Mouse (Mus musculus): ENCODE results near the gene Rbpj. TPM values are rescaled to one million over a fixed set of nuclear protein-coding genes. Genes with fewer than 3 reads are reported as not detected.

The Rbpj gene
- polyA plus RNA-seq, 1 experiment: 6.0 TPM

- H3K27ac ChIP-seq (ENCODE audit: control insufficient read depth, insufficient read depth, low read depth, low read length): no peak overlapping the region
- no peaks in the 10 kb centered on the region for H3K36me3 ChIP-seq (ENCODE audit: control insufficient read depth, insufficient read depth, low read length)
- no peaks in the 10 kb centered on the region for H3K27me3 ChIP-seq (ENCODE audit: control insufficient read depth, insufficient read depth, low read length)
- H3K4me3 ChIP-seq (ENCODE audit: control insufficient read depth, low read depth, low read length): no peak overlapping the region
- H3K4me1 ChIP-seq (ENCODE audit: control insufficient read depth, insufficient read depth, low read length): no peaks in the 10 kb centered on the region; the same call in 1 of the 2 replicates
- TF ChIP-seq POLR2A (IDR thresholded peaks at IDR 0.05; ENCODE audit: control insufficient read depth, low read depth, low read length) (no peak), CTCF (IDR thresholded peaks at IDR 0.05; ENCODE audit: control insufficient read depth, insufficient read depth, insufficient replicate concordance, low read depth, low read length) (no peak)
Measured at GRCm38 (mm10) chr5:53499571-53499970, 33.6 kb downstream of the Rbpj start.

GRCm38 (mm10) chr5:53500509-53501145 lies 34.7 kb downstream of the Rbpj start:
- no peak for TF ChIP-seq CTCF (IDR thresholded peaks at IDR 0.05; ENCODE audit: control insufficient read depth, insufficient read depth, insufficient replicate concordance, low read depth, low read length)
- no peak for TF ChIP-seq POLR2A (IDR thresholded peaks at IDR 0.05; ENCODE audit: control insufficient read depth, low read depth, low read length)
- Histone ChIP-seq H3K27me3 (ENCODE audit: control insufficient read depth, insufficient read depth, low read length) (no peaks in the 10 kb centered on the region), H3K4me3 (ENCODE audit: control insufficient read depth, low read depth, low read length) (no peak overlapping the region), H3K27ac (ENCODE audit: control insufficient read depth, insufficient read depth, low read depth, low read length) (no peak overlapping the region), H3K36me3 (ENCODE audit: control insufficient read depth, insufficient read depth, low read length) (no peaks in the 10 kb centered on the region), H3K4me1 (ENCODE audit: control insufficient read depth, insufficient read depth, low read length) (no peaks in the 10 kb centered on the region; the same call in 1 of the 2 replicates)

GRCm38 (mm10) chr5:53503261-53503660 lies 37.3 kb downstream of the Rbpj start:
- no peak for TF ChIP-seq POLR2A (IDR thresholded peaks at IDR 0.05; ENCODE audit: control insufficient read depth, low read depth, low read length)
- TF ChIP-seq CTCF (IDR thresholded peaks at IDR 0.05; ENCODE audit: control insufficient read depth, insufficient read depth, insufficient replicate concordance, low read depth, low read length): no peak
- Histone ChIP-seq H3K4me3 (ENCODE audit: control insufficient read depth, low read depth, low read length) (no peak overlapping the region), H3K4me1 (ENCODE audit: control insufficient read depth, insufficient read depth, low read length) (no peaks in the 10 kb centered on the region; the same call in 1 of the 2 replicates), H3K36me3 (ENCODE audit: control insufficient read depth, insufficient read depth, low read length) (no peaks in the 10 kb centered on the region), H3K27ac (ENCODE audit: control insufficient read depth, insufficient read depth, low read depth, low read length) (no peak overlapping the region), H3K27me3 (ENCODE audit: control insufficient read depth, insufficient read depth, low read length) (no peaks in the 10 kb centered on the region)

GRCm38 (mm10) chr5:53505751-53506150 lies 39.8 kb downstream of the Rbpj start:
- no peak overlapping the region for H3K4me3 ChIP-seq (ENCODE audit: control insufficient read depth, low read depth, low read length)
- no peak for TF ChIP-seq POLR2A (IDR thresholded peaks at IDR 0.05; ENCODE audit: control insufficient read depth, low read depth, low read length)
- no peak for TF ChIP-seq CTCF (IDR thresholded peaks at IDR 0.05; ENCODE audit: control insufficient read depth, insufficient read depth, insufficient replicate concordance, low read depth, low read length)
- no peak overlapping the region for H3K27ac ChIP-seq (ENCODE audit: control insufficient read depth, insufficient read depth, low read depth, low read length)
- H3K27me3 ChIP-seq (ENCODE audit: control insufficient read depth, insufficient read depth, low read length): no peaks in the 10 kb centered on the region
- no peaks in the 10 kb centered on the region; the same call in 1 of the 2 replicates for H3K4me1 ChIP-seq (ENCODE audit: control insufficient read depth, insufficient read depth, low read length)
- no peaks in the 10 kb centered on the region for H3K36me3 ChIP-seq (ENCODE audit: control insufficient read depth, insufficient read depth, low read length)

- Histone ChIP-seq H3K27ac (ENCODE audit: control insufficient read depth, insufficient read depth, low read depth, low read length) (no peak overlapping the region), H3K27me3 (ENCODE audit: control insufficient read depth, insufficient read depth, low read length) (no peaks in the 10 kb centered on the region), H3K4me1 (ENCODE audit: control insufficient read depth, insufficient read depth, low read length) (no peaks in the 10 kb centered on the region), H3K4me3 (ENCODE audit: control insufficient read depth, low read depth, low read length) (no peak overlapping the region), H3K36me3 (ENCODE audit: control insufficient read depth, insufficient read depth, low read length) (no peaks in the 10 kb centered on the region)
- TF ChIP-seq POLR2A (IDR thresholded peaks at IDR 0.05; ENCODE audit: control insufficient read depth, low read depth, low read length) (no peak), CTCF (IDR thresholded peaks at IDR 0.05; ENCODE audit: control insufficient read depth, insufficient read depth, insufficient replicate concordance, low read depth, low read length) (no peak)
Measured at GRCm38 (mm10) chr5:53507371-53507770, 41.4 kb downstream of the Rbpj start.

- H3K36me3 ChIP-seq (ENCODE audit: control insufficient read depth, insufficient read depth, low read length): no peaks in the 10 kb centered on the region
- 0 out of 2 replicates have a peak overlapping the region, but pooled peaks have one; percentile 21 for H3K27ac ChIP-seq (ENCODE audit: control insufficient read depth, insufficient read depth, low read depth, low read length)
- TF ChIP-seq CTCF (IDR thresholded peaks at IDR 0.05; ENCODE audit: control insufficient read depth, insufficient read depth, insufficient replicate concordance, low read depth, low read length) (no peak), POLR2A (IDR thresholded peaks at IDR 0.05; ENCODE audit: control insufficient read depth, low read depth, low read length) (no peak)
- no peak overlapping the region for H3K4me3 ChIP-seq (ENCODE audit: control insufficient read depth, low read depth, low read length)
- H3K4me1 ChIP-seq (ENCODE audit: control insufficient read depth, insufficient read depth, low read length): no peaks in the 10 kb centered on the region
- H3K27me3 ChIP-seq (ENCODE audit: control insufficient read depth, insufficient read depth, low read length): no peaks in the 10 kb centered on the region
Measured at GRCm38 (mm10) chr5:53509465-53509864, 43.5 kb downstream of the Rbpj start.

GRCm38 (mm10) chr5:53509927-53510326 lies 44.0 kb downstream of the Rbpj start:
- Histone ChIP-seq H3K27ac (ENCODE audit: control insufficient read depth, insufficient read depth, low read depth, low read length) (0 out of 2 replicates have a peak overlapping the region, but pooled peaks have one; percentile 21), H3K4me3 (ENCODE audit: control insufficient read depth, low read depth, low read length) (no peak overlapping the region), H3K27me3 (ENCODE audit: control insufficient read depth, insufficient read depth, low read length) (no peaks in the 10 kb centered on the region), H3K36me3 (ENCODE audit: control insufficient read depth, insufficient read depth, low read length) (no peaks in the 10 kb centered on the region), H3K4me1 (ENCODE audit: control insufficient read depth, insufficient read depth, low read length) (no peaks in the 10 kb centered on the region)
- TF ChIP-seq CTCF (IDR thresholded peaks at IDR 0.05; ENCODE audit: control insufficient read depth, insufficient read depth, insufficient replicate concordance, low read depth, low read length): no peak
- TF ChIP-seq POLR2A (IDR thresholded peaks at IDR 0.05; ENCODE audit: control insufficient read depth, low read depth, low read length): no peak
